Mouse (Mus musculus) spleen, adult 18-20 months (tissue): ENCODE measurements around the gene Evi2b.

Experiments
- DNase-seq, 2 experiments: peaks; one replicate each; pipeline ENCODE4 v3.0.0; 2022; ENCODE audit warnings: mixed read lengths in 2 of 2

Evi2b gene

DNA sequence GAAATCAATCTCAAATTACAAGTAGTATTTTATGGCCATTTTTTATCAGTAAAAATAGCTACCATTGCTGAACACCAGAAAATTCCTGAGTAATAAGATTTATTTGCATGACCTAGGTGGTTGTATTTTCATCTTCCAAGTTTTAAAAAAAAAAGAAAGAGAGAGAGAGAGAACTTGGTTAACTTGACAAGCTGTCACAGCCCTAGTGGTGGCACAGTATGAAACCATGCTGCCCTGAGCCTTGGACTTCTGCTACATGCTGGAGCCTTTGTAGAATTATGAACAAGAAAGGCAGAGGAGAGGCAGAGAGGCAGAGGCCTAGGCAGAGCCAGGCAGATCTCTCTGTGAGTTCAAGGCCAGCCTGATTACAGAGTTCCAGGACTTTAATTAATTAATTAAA lies 1.6 kb downstream of the Evi2b start:
- no peak for DNase-seq

DNA sequence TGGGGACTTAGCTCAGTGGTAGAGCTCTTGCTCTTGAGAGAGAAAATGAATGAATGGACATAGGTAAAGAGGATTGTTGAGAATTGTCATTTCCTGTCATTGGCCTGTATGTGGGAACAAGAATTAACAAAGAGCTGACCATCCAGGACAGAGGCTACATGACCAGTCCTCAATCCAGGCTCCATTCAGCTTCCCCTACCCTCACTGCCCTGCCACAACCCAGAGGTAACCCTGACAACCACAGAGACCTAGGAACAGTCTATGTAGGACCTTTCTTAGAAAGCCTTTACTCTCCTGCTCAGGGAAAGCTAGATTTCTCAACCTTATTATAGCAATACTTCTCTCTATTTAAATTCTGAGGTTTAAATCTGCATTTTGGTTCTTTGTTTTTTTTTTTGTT lies 2.8 kb downstream of the Evi2b start:
- DNase-seq, result no peak

DNA sequence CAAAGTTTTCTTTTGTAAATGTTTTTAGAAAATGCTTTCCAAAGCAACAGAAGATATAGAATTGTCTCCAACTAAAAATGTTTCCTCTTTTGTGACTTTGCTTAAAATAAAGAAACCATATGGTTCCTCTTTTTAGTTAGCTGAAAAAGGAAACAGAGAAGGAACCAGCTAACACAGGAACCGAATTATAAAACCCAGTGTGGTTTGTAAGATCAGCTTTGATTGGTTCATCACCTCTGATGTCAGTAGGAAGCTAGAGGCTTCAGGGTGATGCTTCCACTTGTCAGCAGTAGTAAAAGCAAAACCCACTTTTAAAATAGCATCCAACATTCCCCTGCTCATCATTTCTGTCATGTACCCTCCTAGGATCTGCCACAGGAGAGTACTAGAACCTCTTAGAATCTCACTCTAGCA lies 3.7 kb downstream of the Evi2b start:
- DNase-seq, result no peak

DNA sequence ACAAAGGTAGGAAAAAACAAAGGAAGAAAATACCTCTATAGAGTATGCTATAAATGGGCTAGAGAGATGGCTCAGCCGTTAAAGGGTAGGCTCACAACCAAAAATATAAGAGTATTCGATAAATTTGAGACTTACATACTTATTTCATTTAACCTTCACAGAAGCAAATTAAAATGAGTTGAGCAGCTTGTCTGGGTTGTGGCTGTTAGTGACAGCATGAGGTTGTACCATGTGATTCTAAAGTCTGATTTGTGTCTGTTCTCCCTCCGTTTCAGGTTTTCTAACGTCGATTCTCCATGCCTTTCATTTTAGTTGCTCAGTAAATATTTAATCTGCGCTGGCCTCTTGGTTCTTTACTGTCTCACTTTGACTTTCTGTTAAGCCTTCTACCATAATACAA lies 4.3 kb downstream of the Evi2b start:
- DNase-seq, result no peak

DNA sequence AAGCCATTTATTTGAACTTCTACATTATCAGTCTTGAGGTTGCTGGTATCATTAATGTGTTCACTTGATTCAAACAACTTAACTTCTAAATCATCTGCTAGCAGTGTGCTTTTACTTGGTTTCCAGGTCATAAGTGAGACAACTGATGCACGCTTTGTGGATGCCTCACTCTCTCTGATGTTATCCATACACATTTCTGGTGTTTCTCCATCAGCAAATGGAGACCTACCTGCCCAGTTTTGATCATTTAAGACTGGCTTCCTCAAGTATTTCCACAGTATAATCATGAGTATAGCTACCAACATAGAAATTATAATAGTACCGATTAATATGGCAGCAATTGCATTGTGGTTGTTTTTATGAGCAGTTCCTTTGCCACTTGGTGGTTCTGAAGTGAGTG lies 7.8 kb downstream of the Evi2b start:
- DNase-seq, result no peak

DNA sequence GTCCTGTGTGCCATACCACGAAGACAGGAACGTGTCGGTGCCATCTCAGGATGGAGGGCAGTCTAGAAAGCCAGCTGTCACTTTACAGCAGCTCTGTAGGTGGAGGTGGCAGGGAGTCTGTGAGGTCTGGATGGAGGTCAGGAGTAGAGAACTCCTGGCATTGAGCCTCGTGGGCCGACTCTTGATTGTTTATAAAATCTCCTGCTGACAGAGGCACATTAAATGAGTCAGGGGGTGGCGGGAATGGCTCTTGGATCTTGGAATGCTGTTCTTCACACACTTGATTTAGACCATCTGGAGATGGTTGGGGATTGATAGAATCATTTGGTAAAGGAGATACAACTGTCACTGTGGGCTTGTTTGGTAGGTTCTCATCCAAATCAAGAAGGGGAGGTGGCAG lies 8.2 kb downstream of the Evi2b start:
- no peak for DNase-seq

DNA sequence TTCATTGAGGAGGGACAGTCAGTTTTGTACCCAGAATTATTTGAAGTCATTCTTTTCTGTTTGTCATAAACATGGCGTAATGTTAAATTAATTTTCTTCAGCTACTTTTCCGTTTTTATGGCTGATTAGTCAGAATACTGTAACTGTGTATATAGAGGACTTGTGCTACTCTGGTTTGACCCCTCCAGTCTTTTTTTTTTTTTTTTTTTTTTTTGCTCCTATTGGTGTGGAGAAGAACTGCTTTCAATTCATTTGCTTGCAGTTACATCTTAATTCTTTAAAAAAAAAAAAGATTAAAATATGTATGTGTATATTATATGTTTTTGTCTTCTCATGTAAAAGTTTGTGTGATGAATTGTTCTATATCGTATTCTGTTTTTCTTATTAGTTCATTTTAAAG lies 11.6 kb downstream of the Evi2b start:
- DNase-seq, result no peak

DNA sequence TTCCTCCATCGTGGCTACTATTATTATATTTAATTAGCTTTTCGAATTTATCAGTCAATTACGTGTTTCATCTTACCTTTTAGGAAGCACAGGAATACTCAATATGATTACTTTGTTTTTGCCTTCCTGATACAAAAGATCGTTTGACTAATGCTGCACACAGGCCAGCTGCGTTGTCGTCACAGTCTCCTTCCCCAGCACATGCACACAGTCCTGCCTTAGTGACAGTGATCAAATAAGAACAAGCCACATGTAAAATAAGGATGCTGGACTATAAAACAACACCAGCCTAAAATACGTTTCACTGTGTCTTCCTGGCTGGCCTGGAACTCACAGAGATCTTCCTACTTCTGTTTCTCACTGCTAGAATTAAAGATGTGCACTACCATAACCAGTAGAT lies 19.1 kb downstream of the Evi2b start:
- no peak for DNase-seq

DNA sequence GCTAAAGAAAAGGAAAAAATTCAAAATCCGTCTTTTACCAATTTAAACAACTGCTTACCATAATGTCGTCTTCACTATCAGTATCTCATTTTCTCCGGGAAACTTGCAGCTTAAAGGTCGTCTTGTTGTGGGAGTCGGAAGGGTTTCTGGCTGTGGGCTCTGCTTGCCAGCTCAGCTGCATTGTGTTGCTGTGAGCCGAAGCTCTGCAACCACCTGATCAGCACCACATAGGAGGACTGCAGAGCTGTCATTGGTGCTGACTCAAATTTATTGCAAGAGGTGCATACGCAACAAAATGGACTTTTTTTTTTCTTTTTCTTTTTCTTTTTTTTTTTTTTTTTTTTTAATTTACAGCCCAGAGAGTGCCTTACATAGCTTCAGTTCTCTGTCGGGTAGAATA lies 19.7 kb downstream of the Evi2b start, which contains the start of gene Omg:
TSS of gene Omg (minus strand) at position 240 of the 400 bp plus-strand sequence.
- DNase-seq, result no peak

DNA sequence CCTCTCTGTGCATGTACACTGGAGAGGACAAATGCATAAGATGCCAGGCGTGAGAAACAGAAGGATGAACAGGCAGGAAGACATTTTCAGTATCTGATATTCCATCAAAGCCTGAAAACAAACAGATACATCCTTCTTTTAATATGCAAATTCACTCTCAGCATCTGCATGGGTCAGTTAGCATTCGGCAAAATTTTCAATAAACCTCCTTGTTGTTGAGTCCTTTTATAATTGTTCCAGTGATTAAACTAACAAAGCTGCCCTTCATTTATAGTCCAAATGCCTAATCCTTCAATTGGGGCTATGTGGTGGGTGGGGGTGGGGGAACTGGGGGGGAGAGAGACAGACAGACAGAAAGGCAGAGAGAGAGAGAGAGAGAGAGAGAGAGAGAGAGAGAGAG lies 20.6 kb downstream of the Evi2b start:
- no peak for DNase-seq

DNA sequence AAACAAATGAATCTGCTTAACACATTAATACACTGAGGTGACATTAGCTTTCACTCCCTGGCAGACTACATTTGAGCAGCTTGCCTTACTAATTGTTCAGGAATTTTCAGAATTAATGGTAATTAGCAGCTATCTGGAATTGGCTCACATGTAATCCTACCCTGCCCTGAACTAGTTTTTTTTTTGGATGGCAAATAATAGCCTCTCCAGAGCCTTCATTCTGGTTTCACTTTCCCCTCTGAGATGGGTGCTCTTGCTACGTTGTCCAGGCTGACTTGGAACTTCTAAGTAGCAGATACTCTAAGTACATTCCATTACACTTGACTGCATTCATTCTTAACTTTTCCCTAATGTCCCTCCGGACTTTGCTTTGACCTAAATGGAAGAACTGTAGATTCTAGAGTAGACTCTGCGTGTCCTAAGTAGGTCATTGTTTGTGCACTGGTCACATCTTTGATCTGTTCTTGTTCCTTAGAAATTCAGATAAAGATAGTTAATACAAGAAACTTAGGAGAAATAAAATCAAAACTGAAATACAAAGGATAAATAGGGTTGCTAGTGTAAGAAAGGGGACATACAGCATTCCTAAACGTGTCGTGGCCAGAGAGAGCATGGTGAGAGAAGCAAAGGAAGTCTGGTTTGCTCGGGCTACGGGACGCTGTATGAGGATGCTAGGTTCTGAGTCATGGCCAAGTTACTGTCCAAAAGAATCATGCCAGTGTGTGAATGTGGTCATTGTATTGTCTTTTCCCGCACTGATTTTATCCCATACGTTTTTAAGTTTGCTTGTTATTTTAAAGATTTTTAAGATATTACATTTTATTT lies 28.4 kb downstream of the Evi2b start:
- no peak for DNase-seq

DNA sequence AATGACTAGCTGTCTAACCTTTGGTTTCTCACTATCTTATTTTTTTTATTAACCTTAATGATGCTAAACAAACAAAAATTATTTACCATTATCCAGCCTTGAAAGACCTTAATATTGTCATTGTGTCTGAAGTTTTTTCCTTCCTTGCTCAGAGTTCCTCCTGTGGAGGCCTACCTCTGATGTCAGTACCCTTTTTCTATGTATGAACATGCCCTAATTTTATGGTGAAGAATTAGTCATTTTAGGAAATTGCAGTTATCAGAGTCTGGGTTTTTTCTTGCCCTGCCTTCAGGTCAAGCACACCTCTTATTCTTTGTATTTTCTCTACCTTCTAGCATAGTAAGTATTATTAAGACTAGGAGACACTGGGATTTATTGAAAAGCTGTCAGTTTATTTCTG lies 38.8 kb downstream of the Evi2b start:
- DNase-seq, result no peak

DNA sequence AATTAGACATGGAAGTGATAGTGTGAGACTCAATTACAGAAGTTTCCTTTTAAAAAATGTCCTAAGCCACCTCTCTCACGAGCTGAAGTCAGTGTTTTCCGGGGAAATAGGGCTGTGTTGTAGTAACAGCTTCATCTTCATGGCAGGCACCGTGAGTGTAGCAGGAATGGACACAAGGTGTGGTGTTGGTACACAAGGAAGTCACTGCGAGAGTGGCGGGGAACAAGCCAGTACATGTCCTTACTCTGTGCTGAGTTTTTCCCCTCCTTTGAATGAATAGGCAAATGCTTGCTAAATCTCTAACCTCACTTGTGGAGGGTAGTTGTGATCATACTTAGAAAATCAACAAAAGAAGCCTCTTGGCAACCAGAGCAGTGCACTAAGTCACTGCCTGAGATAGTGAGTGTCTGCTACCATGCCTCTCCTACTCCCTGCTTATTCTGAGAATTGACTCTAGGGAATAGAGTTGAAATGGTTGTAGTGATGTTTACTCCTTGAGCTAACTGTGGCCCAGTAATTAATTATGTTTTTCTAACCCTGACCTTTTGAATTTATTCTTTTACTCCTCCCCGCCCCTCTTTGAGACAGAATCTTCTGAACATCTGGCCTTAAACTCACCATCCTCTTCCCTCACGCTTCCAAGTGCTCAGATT lies 39.6 kb downstream of the Evi2b start:
- no peak for DNase-seq

DNA sequence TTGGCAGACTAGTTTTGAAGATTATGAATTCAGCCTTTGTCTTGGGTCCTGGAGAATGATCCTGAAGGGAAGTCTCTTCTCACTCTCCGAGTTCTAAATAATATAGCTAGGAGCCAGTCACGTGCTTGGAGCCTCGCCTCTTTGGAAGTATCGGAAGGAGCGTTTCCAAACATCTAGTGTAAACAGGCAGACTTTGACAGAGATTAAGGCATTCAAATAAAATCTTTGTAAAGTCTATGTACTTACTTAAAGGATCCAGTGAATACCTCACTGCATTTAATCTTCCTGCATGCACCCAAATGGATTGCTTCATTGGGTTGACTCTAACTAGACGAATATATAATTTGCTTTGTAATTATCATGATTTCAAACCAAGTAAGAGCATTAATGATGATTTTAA lies 40.2 kb downstream of the Evi2b start:
- no peak for DNase-seq

DNA sequence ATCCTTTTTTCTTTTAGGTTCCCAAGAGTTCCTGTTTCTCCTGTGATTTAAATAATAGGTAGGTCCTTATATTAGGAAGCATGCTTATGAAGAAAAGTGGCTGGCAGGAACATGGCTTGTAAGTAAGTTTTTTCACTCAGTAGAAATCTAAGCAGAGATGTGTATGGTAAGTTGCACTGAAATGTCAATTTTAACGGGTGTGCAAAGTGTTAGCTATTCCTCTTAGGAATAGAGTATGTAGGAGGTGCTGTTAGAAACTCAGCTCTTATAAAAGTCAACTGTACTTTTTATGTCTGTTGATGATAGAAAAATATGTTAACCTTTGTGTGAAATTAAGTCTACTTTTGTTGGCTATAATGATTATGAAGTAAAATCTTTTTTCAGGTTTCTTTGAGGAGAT lies 55.5 kb downstream of the Evi2b start:
- DNase-seq, result no peak
